Mouse (Mus musculus): ENCODE data around the gene Dcaf6.

GRCm38 (mm10) chr1:165396401-165396805 is 63.9 kb downstream of the Dcaf6 start:
- TF ChIP-seq CTCF (IDR thresholded peaks at IDR 0.05; ENCODE audit: low read depth) (peak; percentile 51; the same call in 1 of the 2 replicates), EP300 (IDR thresholded peaks at IDR 0.05; ENCODE audit: low read depth) (no peak)
